Mouse (Mus musculus) embryonic facial prominence, embryonic 12.5 days (tissue): ENCODE data around the gene Crim1. TPM values are rescaled to one million over a fixed set of nuclear protein-coding genes. Genes with fewer than 3 reads are reported as not detected.
A peak's percentile ranks its signal among the peaks of the same experiment; 100 is the strongest.

Experiments
- ATAC-seq: fragments of 200-750 bp; cut with Nextera tagmentation; 2 replicates; pipeline ENCODE4 v1.8.0; 2017; ENCODE audit not compliant: insufficient number of reproducible peaks, insufficient read depth, low FRiP score, low TSS enrichment
- H3K27ac ChIP-seq: fragments of 300-500 bp; sonication (generic); 2 replicates; pipeline ENCODE4 v1.5.1; 2016; ENCODE audit warnings: mild to moderate bottlenecking
- H3K27me3 ChIP-seq: fragments of 300-500 bp; sonication (generic); 2 replicates; pipeline ENCODE4 v1.6.1; 2016; ENCODE audit warnings: mild to moderate bottlenecking, moderate library complexity
- H3K36me3 ChIP-seq: fragments of 300-500 bp; sonication (generic); 2 replicates; pipeline ENCODE4 v1.6.1; 2016; ENCODE audit warnings: mild to moderate bottlenecking
- H3K4me1 ChIP-seq: fragments of 300-500 bp; sonication (generic); 2 replicates; pipeline ENCODE4 v1.6.1; 2016
- H3K4me2 ChIP-seq: fragments of 300-500 bp; sonication (generic); replicated peaks from 2 replicates; pipeline ENCODE4 v1.6.1; 2016; ENCODE audit warnings: mild to moderate bottlenecking, moderate library complexity
- H3K4me3 ChIP-seq: fragments of 300-500 bp; sonication (generic); 2 replicates; pipeline ENCODE4 v1.5.1; 2016; ENCODE audit warnings: mild to moderate bottlenecking
- H3K9ac ChIP-seq: fragments of 300-500 bp; sonication (generic); 2 replicates; pipeline ENCODE4 v1.6.1; 2016; ENCODE audit warnings: mild to moderate bottlenecking, moderate library complexity
- H3K9me3 ChIP-seq: fragments of 300-500 bp; sonication (generic); 2 replicates; pipeline ENCODE4 v1.6.1; 2016; ENCODE audit warnings: mild to moderate bottlenecking, moderate library complexity
- WGBS: fragments of 180-500 bp; shearing (Covaris S2); methylation state at CpG from one replicate; pipeline ENCODE4 v1.1.7; 2016; 5-methylcytosine and 5-hydroxymethylcytosine counted together
- polyA plus RNA-seq: library from polyadenylated mRNA; unstranded; fragments of >200 nt; fragmentation: Nextera tagmentation; extraction: Ambion mirVana; gene quantifications from 2 replicates; pipeline ENCODE4 v1.2.1, GENCODE M21; 2016

Gene Crim1
- polyA plus RNA-seq, 1 experiment from 2014 or later: 5.9 TPM

- no peak overlapping the region for H3K27ac ChIP-seq
- H3K9me3 ChIP-seq: no peaks in the 10 kb centered on the region
- no peak overlapping the region for H3K4me2 ChIP-seq
- no peaks in the 10 kb centered on the region for H3K27me3 ChIP-seq
- no peak overlapping the region for H3K4me3 ChIP-seq
- peak; percentile 30; the same call in 1 of the 2 replicates for ATAC-seq
- no peak overlapping the region for H3K9ac ChIP-seq
- no peaks in the 10 kb centered on the region for H3K36me3 ChIP-seq
- peaks cover 15% of the 10 kb centered on the region; the same call in 1 of the 2 replicates for H3K4me1 ChIP-seq
- 70% methylated on average over 8 of the region's 8 CpGs for WGBS
Measured at GRCm38 (mm10) chr17:78254256-78254655, 54.2 kb downstream of the Crim1 start.

GRCm38 (mm10) chr17:78255711-78256110 lies 55.7 kb downstream of the Crim1 start:
- no peaks in the 10 kb centered on the region for H3K36me3 ChIP-seq
- 82% methylated on average over 9 of the region's 9 CpGs for WGBS
- no peak overlapping the region for H3K27ac ChIP-seq
- no peak overlapping the region for H3K4me3 ChIP-seq
- ATAC-seq: peak; percentile 55; the same call in 1 of the 2 replicates
- H3K27me3 ChIP-seq: no peaks in the 10 kb centered on the region
- no peak overlapping the region for H3K9ac ChIP-seq
- no peaks in the 10 kb centered on the region for H3K9me3 ChIP-seq
- no peak overlapping the region for H3K4me2 ChIP-seq
- H3K4me1 ChIP-seq: peaks cover 6% of the 10 kb centered on the region; the same call in 1 of the 2 replicates

- no peak for ATAC-seq
- Histone ChIP-seq H3K4me3 (no peak overlapping the region), H3K9ac (no peak overlapping the region), H3K27me3 (no peaks in the 10 kb centered on the region), H3K4me2 (no peak overlapping the region), H3K36me3 (no peaks in the 10 kb centered on the region), H3K4me1 (peaks cover 4% of the 10 kb centered on the region; the same call in 1 of the 2 replicates), H3K27ac (no peak overlapping the region), H3K9me3 (no peaks in the 10 kb centered on the region)
- WGBS: 76% methylated on average over 8 of the region's 8 CpGs
Measured at GRCm38 (mm10) chr17:78256534-78256933, 56.5 kb downstream of the Crim1 start.

- H3K27me3 ChIP-seq: no peaks in the 10 kb centered on the region
- no peak overlapping the region for H3K27ac ChIP-seq
- no peak overlapping the region for H3K4me2 ChIP-seq
- H3K9me3 ChIP-seq: no peaks in the 10 kb centered on the region
- H3K4me3 ChIP-seq: no peak overlapping the region
- 92% methylated on average over 4 of the region's 4 CpGs for WGBS
- no peak for ATAC-seq
- H3K36me3 ChIP-seq: no peaks in the 10 kb centered on the region
- H3K9ac ChIP-seq: no peak overlapping the region
- H3K4me1 ChIP-seq: peaks cover 9% of the 10 kb centered on the region
Measured at GRCm38 (mm10) chr17:78261684-78262083, 61.6 kb downstream of the Crim1 start.

- Histone ChIP-seq H3K27me3 (no peaks in the 10 kb centered on the region), H3K36me3 (no peaks in the 10 kb centered on the region), H3K4me2 (peak overlapping the region; percentile 2; the same call in 1 of the 2 replicates), H3K4me1 (peaks cover 9% of the 10 kb centered on the region), H3K4me3 (no peak overlapping the region), H3K9me3 (no peaks in the 10 kb centered on the region), H3K9ac (no peak overlapping the region), H3K27ac (no peak overlapping the region)
- ATAC-seq: no peak
- 23% methylated on average over 11 of the region's 11 CpGs for WGBS
Measured at GRCm38 (mm10) chr17:78264116-78264515, 64.1 kb downstream of the Crim1 start.

GRCm38 (mm10) chr17:78265135-78265534 lies 65.1 kb downstream of the Crim1 start:
- Histone ChIP-seq H3K4me3 (no peak overlapping the region), H3K36me3 (no peaks in the 10 kb centered on the region), H3K27ac (no peak overlapping the region), H3K4me2 (no peak overlapping the region), H3K4me1 (peaks cover 9% of the 10 kb centered on the region), H3K9me3 (no peaks in the 10 kb centered on the region), H3K27me3 (no peaks in the 10 kb centered on the region), H3K9ac (no peak overlapping the region)
- no peak for ATAC-seq
- WGBS: 86% methylated on average over 7 of the region's 7 CpGs

GRCm38 (mm10) chr17:78266271-78266670 lies 66.2 kb downstream of the Crim1 start:
- no peak overlapping the region for H3K9ac ChIP-seq
- peaks cover 9% of the 10 kb centered on the region for H3K4me1 ChIP-seq
- ATAC-seq: no peak
- no peaks in the 10 kb centered on the region for H3K36me3 ChIP-seq
- H3K4me3 ChIP-seq: no peak overlapping the region
- no peaks in the 10 kb centered on the region for H3K27me3 ChIP-seq
- H3K9me3 ChIP-seq: no peaks in the 10 kb centered on the region
- no peak overlapping the region for H3K4me2 ChIP-seq
- H3K27ac ChIP-seq: no peak overlapping the region
- 71% methylated on average over 2 of the region's 2 CpGs for WGBS

- no peak overlapping the region for H3K27ac ChIP-seq
- no peaks in the 10 kb centered on the region for H3K36me3 ChIP-seq
- H3K27me3 ChIP-seq: no peaks in the 10 kb centered on the region
- WGBS: 63% methylated on average over 4 of the region's 4 CpGs
- H3K4me1 ChIP-seq: peaks cover 27% of the 10 kb centered on the region
- H3K4me2 ChIP-seq: no peak overlapping the region
- H3K9me3 ChIP-seq: no peaks in the 10 kb centered on the region
- no peak overlapping the region for H3K4me3 ChIP-seq
- no peak for ATAC-seq
- H3K9ac ChIP-seq: no peak overlapping the region
Measured at GRCm38 (mm10) chr17:78268591-78268990, 68.5 kb downstream of the Crim1 start.

- no peaks in the 10 kb centered on the region for H3K36me3 ChIP-seq
- H3K27me3 ChIP-seq: no peaks in the 10 kb centered on the region
- no peak overlapping the region for H3K4me3 ChIP-seq
- H3K4me1 ChIP-seq: peaks cover 23% of the 10 kb centered on the region
- no peak for ATAC-seq
- H3K9me3 ChIP-seq: no peaks in the 10 kb centered on the region
- WGBS: 94% methylated on average over 8 of the region's 8 CpGs
- no peak overlapping the region for H3K27ac ChIP-seq
- H3K9ac ChIP-seq: no peak overlapping the region
- H3K4me2 ChIP-seq: no peak overlapping the region
Measured at GRCm38 (mm10) chr17:78269311-78269710, 69.3 kb downstream of the Crim1 start.

GRCm38 (mm10) chr17:78270019-78270418 lies 70.0 kb downstream of the Crim1 start:
- Histone ChIP-seq H3K36me3 (no peaks in the 10 kb centered on the region), H3K4me1 (peaks cover 21% of the 10 kb centered on the region), H3K27me3 (no peaks in the 10 kb centered on the region), H3K27ac (no peak overlapping the region), H3K4me3 (no peak overlapping the region), H3K9me3 (no peaks in the 10 kb centered on the region), H3K9ac (no peak overlapping the region), H3K4me2 (no peak overlapping the region)
- 88% methylated on average over 6 of the region's 6 CpGs for WGBS
- no peak for ATAC-seq

- Histone ChIP-seq H3K27me3 (no peaks in the 10 kb centered on the region), H3K4me2 (no peak overlapping the region), H3K36me3 (no peaks in the 10 kb centered on the region), H3K27ac (peak overlapping the region; percentile 65; the same call in 1 of the 2 replicates), H3K4me3 (no peak overlapping the region), H3K9ac (no peak overlapping the region), H3K9me3 (no peaks in the 10 kb centered on the region), H3K4me1 (peaks cover 21% of the 10 kb centered on the region)
- no peak for ATAC-seq
- WGBS: 81% methylated on average over 8 of the region's 8 CpGs
Measured at GRCm38 (mm10) chr17:78271731-78272130, 71.7 kb downstream of the Crim1 start.

GRCm38 (mm10) chr17:78272142-78272541 lies 72.1 kb downstream of the Crim1 start:
- Histone ChIP-seq H3K27me3 (no peaks in the 10 kb centered on the region), H3K4me2 (no peak overlapping the region), H3K9me3 (no peaks in the 10 kb centered on the region), H3K36me3 (no peaks in the 10 kb centered on the region), H3K4me1 (peaks cover 21% of the 10 kb centered on the region), H3K27ac (peak overlapping the region; percentile 65), H3K9ac (no peak overlapping the region), H3K4me3 (no peak overlapping the region)
- no peak for ATAC-seq
- WGBS: 67% methylated on average over 8 of the region's 8 CpGs
